Mouse (Mus musculus): ENCODE measurements at regions not wholly inside any gene's neighbourhood (a gene's known extent, or its start where the extent isn't known, plus 50 kb on each side); places are given as distances from the start of the nearest gene placed in this dataset.

- TF ChIP-seq GABPA (IDR thresholded peaks at IDR 0.05; ENCODE audit: low read depth, low read length) (no peak), EP300 (IDR thresholded peaks at IDR 0.05; ENCODE audit: low read depth in 1 of 2, low read length in 2 of 2) (no peak), CTCF (IDR thresholded peaks at IDR 0.05 in 2 of 3, conservative IDR thresholded peaks at IDR 0.05 in 1 of 3; ENCODE audit: control insufficient read depth in 1 of 3, insufficient read depth in 1 of 3, low read depth in 2 of 3, low read length in 3 of 3, poor library complexity in 1 of 3, severe bottlenecking in 1 of 3) (no peak)
Measured at GRCm38 (mm10) chr2:148327552-148327951, 67.6 kb upstream of the Sstr4 start.
